Mouse (Mus musculus) CH12.LX (cell line): ENCODE results near the gene Zfp846.

Experiments
- EP300 ChIP-seq: IDR thresholded peaks from 2 replicates; pipeline ENCODE4 v1.6.1; 2011; ENCODE audit warnings: low read length, improper control_type of control experiment
- ETS1 ChIP-seq: conservative IDR thresholded peaks from 2 replicates; pipeline ENCODE4 v1.6.1; 2012; ENCODE audit warnings: low read depth, mild to moderate bottlenecking, inconsistent platforms, low read length, improper control_type of control experiment, moderate library complexity
- JUND ChIP-seq: conservative IDR thresholded peaks from 2 replicates; pipeline ENCODE4 v1.6.1; 2011; ENCODE audit warnings: low read depth, low read length, improper control_type of control experiment
- USF1 ChIP-seq: IDR thresholded peaks from 2 replicates; pipeline ENCODE4 v1.6.1; 2014; ENCODE audit warnings: low read depth, mild to moderate bottlenecking, inconsistent platforms, low read length, improper control_type of control experiment

DNA sequence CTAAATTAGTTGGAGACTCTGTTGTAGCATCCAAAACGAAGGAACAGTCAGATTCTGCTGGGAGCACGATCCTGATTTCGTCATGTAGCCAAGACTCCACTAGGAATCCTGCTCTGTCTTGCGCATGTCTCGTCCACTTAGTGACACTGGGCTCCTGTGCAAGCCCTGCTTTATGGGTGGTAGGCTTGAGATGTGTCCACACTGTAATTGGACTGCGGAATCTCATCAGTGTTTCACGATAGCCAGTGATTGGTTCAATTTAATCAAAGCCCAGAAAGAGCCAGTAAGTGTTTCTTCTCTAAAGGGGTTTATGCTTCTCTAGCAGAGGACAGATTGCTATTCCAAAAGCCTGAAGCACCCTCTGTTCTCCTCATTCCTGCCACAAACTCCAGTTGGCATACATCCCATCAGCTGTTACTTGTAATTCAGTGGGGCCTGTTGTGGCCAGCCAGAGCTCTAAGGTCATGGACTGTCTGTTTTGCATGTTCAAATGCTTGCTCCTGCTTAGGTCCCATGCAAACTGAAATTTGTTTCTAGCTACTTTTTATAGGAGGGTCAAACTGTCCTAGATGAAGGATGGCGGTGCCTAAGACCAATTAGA, 46.7 kb upstream of the Zfp846 start:
- TF ChIP-seq USF1 (no peak), EP300 (no peak), JUND (no peak), ETS1 (no peak)
